Mouse (Mus musculus) myocyte (in vitro differentiated cells): ENCODE measurements around the gene Ak5. TPM values are rescaled to one million over a fixed set of nuclear protein-coding genes. Genes with fewer than 3 reads are reported as not detected.

Experiments used
- H3K27me3 ChIP-seq: one replicate; pipeline ENCODE4 v1.6.1; 2011; ENCODE audit not compliant: control insufficient read depth, insufficient read depth, insufficient read length
- H3K36me3 ChIP-seq: one replicate; pipeline ENCODE4 v1.6.1; 2011; ENCODE audit not compliant: control insufficient read depth, insufficient read depth
- H3K4me2 ChIP-seq: one replicate; pipeline ENCODE4 v1.6.1; 2011; ENCODE audit warnings: low read depth, control low read depth
- H3K4me3 ChIP-seq: one replicate; pipeline ENCODE4 v1.5.1; 2011; ENCODE audit warnings: mild to moderate bottlenecking, control low read depth, moderate library complexity
- H3K79me2 ChIP-seq: one replicate; pipeline ENCODE4 v1.6.1; 2011; ENCODE audit not compliant: control insufficient read depth, insufficient read depth
- H3ac ChIP-seq: one replicate; pipeline ENCODE4 v1.6.1; 2011; ENCODE audit not compliant: control insufficient read depth, insufficient read length
- CEBPB ChIP-seq: IDR thresholded peaks from 2 replicates; pipeline ENCODE4 v1.6.1; 2011; ENCODE audit warnings: mild to moderate bottlenecking, moderate library complexity; ENCODE audit not compliant: poor library complexity, insufficient read depth, severe bottlenecking
- E2F4 ChIP-seq: IDR thresholded peaks from one replicate; pipeline ENCODE4 v1.6.1; 2011; ENCODE audit warnings: mild to moderate bottlenecking, control low read depth, moderate library complexity; ENCODE audit not compliant: insufficient read depth
- MAX ChIP-seq: IDR thresholded peaks from one replicate; pipeline ENCODE4 v1.6.1; 2011; ENCODE audit warnings: low read depth, mild to moderate bottlenecking, control low read depth
- MYOD1 ChIP-seq, 3 experiments: IDR thresholded peaks; one replicate each; pipeline ENCODE4 v1.6.1; 2011; ENCODE audit warnings: control low read depth in 2 of 3, low read depth in 2 of 3, mild to moderate bottlenecking in 2 of 3, moderate library complexity in 1 of 3; ENCODE audit not compliant: insufficient read length in 2 of 3, control insufficient read depth in 1 of 3
- MYOG ChIP-seq, 3 experiments: IDR thresholded peaks; one replicate each; pipeline ENCODE4 v1.6.1; 2011; ENCODE audit warnings: control low read depth in 2 of 3, low read depth in 2 of 3, mild to moderate bottlenecking in 2 of 3; ENCODE audit not compliant: insufficient read length in 2 of 3, control insufficient read depth in 1 of 3, insufficient read depth in 1 of 3
- POLR2A ChIP-seq: IDR thresholded peaks from one replicate; pipeline ENCODE4 v1.6.1; 2011; ENCODE audit warnings: low read depth, mild to moderate bottlenecking, control low read depth, moderate library complexity; ENCODE audit not compliant: insufficient read length
- POLR2AphosphoS2 ChIP-seq: IDR thresholded peaks from one replicate; pipeline ENCODE4 v1.6.1; 2011; ENCODE audit warnings: low read depth, control low read depth; ENCODE audit not compliant: insufficient read length
- REST ChIP-seq: IDR thresholded peaks from one replicate; pipeline ENCODE4 v1.6.1; 2011; ENCODE audit warnings: mild to moderate bottlenecking, control low read depth, moderate library complexity; ENCODE audit not compliant: insufficient read depth, insufficient read length
- SRF ChIP-seq: IDR thresholded peaks from one replicate; pipeline ENCODE4 v1.6.1; 2011; ENCODE audit warnings: low read depth; ENCODE audit not compliant: control insufficient read depth, insufficient read length
- TCF12 ChIP-seq: IDR thresholded peaks from one replicate; pipeline ENCODE4 v1.6.1; 2011; ENCODE audit warnings: mild to moderate bottlenecking, control low read depth; ENCODE audit not compliant: poor library complexity, insufficient read depth, severe bottlenecking
- TCF3 ChIP-seq: IDR thresholded peaks from one replicate; pipeline ENCODE4 v1.6.1; 2011; ENCODE audit warnings: low read depth, control low read depth; ENCODE audit not compliant: insufficient read length
- USF1 ChIP-seq: IDR thresholded peaks from one replicate; pipeline ENCODE4 v1.6.1; 2011; ENCODE audit warnings: low read depth, mild to moderate bottlenecking, control low read depth, moderate library complexity
- polyA plus RNA-seq: library from polyadenylated mRNA; unstranded; fragments of >200 nt; fragmentation: generic; extraction: Trizol; gene quantifications from one replicate; pipeline ENCODE4 v1.2.1, GENCODE M21; 2012; ENCODE audit warnings: missing spikeins

Gene Ak5
- polyA plus RNA-seq, result 2.2 TPM

DNA sequence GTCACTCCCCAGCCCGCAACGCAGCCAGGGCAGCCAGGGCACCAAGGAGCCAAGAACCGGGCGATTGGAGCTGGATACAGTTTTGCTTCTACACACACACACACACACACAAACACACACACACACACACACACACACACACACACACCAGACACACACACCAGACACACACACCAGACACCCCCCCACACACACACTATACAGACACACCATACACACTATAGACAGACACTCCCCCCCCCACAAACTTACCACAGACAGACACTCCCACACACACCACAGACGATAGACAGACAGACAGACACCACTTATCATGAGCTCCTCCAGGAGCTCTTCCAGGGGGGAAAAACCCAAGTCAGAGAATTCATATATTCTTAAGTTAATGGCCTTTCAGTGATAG lies at the start of gene Ak5:
Ak5 (minus strand) TSS at position 122 of the 400 bp plus-strand sequence.
- H3K4me3 ChIP-seq, result peak within 1 kb of the TSS; percentile 6
- H3K79me2 ChIP-seq, result no peaks in the 10 kb centered on the region
- H3K27me3 ChIP-seq, result peaks cover 5% of the 10 kb centered on the region
- no peak for TF ChIP-seq POLR2A
- TF ChIP-seq CEBPB, result no peak
- TF ChIP-seq TCF12, result no peak
- TF ChIP-seq MYOD1 (IDR thresholded peaks at IDR 0.05; ENCODE audit: control insufficient read depth in 1 of 3, insufficient read length in 2 of 3, low read depth in 2 of 3), result no peak
- TF ChIP-seq MYOG (IDR thresholded peaks at IDR 0.05; ENCODE audit: control insufficient read depth in 1 of 3, insufficient read depth in 1 of 3, insufficient read length in 2 of 3, low read depth in 2 of 3), result no peak
- no peak for TF ChIP-seq REST
- no peak for TF ChIP-seq POLR2AphosphoS2
- no peak for TF ChIP-seq MAX
- H3ac ChIP-seq, result peak within 1 kb of the TSS; percentile 78
- H3K36me3 ChIP-seq, result no peaks in the 10 kb centered on the region
- H3K4me2 ChIP-seq, result peak within 1 kb of the TSS; percentile 83

DNA sequence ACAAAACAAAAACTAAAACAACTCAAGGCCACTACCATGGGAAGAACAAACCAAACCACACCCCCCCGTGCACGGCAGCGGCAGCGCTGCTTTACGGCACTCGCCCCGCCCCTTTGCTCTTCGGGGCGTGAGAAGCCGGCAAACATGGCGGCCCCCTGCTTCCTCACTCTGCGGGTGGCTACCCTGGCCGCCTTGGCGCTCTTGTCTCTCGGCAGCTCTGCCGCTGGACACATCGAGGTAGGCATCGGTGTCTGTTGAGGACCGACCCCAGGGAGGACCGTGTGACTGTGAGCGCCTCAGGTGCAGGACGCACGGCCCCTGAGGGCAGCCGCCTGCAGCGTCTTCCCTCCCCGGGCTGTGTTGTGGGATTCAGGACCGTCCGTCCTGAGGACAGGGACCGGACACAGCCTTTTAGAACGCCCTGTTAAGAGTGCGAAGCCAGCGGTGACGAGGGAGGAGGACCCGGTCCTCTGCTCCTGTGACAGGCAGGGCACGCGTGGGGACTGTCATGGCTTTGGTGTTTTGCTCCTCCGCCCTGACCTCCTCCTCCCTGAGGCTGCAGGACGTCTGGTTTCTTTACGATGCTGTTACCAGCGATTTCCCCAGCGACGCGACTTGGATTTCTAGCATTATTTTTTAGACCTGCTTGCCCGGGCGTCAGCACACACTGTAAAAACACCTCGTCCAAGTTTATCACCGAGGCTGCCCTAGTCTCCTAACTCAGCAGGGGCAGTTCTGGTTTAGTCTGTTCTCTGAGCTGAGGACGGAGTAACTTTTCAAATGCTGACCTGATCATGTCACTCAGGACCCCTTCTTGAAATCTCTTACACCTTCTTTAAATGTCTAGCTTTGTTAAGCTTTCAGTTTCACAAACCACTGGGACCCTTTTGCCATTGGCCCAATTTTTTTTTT lies 46.1 kb upstream of the Ak5 start, which contains the start of gene Pigk:
Pigk (plus strand) TSS at position 110 of the 912 bp plus-strand sequence.
- Histone ChIP-seq H3K27me3 (no peaks in the 10 kb centered on the region), H3ac (peak within 1 kb of the TSS; percentile 45), H3K4me2 (peak within 1 kb of the TSS; percentile 81), H3K79me2 (peaks cover 17% of the 10 kb centered on the region), H3K36me3 (no peaks in the 10 kb centered on the region), H3K4me3 (peak within 1 kb of the TSS; percentile 78)
- TF ChIP-seq POLR2A (peak; percentile 85), SRF (peak; percentile 38), CEBPB (no peak)

DNA sequence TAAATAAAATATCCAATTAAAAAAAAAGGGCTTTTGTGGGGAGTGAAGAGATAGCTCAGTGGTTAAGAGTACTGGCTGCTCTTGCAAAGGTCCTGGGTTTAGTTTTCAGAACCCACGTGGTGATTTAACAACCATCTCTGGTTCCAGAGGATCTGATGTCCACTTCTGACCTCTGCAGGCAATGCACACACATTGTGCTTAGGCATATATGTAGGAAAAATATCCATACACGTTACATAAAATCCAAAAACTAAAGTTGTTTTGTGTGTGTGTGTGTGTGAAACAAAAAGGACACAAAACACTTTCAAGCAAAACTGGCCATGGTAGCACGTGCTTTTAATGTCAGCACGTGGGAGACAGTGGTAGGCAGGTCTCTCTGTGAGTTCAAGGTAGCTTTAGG lies 44.8 kb upstream of the Ak5 start:
- Histone ChIP-seq H3K36me3 (no peaks in the 10 kb centered on the region), H3K79me2 (peaks cover 17% of the 10 kb centered on the region), H3ac (no peak overlapping the region), H3K4me3 (no peak overlapping the region), H3K4me2 (no peak overlapping the region), H3K27me3 (no peaks in the 10 kb centered on the region)
- TF ChIP-seq MYOG (IDR thresholded peaks at IDR 0.05; ENCODE audit: control insufficient read depth in 1 of 3, insufficient read depth in 1 of 3, insufficient read length in 2 of 3, low read depth in 2 of 3) (no peak), E2F4 (no peak), MYOD1 (IDR thresholded peaks at IDR 0.05; ENCODE audit: control insufficient read depth in 1 of 3, insufficient read length in 2 of 3, low read depth in 2 of 3) (no peak), CEBPB (no peak), USF1 (no peak), SRF (no peak), REST (no peak), POLR2AphosphoS2 (no peak), MAX (no peak)

DNA sequence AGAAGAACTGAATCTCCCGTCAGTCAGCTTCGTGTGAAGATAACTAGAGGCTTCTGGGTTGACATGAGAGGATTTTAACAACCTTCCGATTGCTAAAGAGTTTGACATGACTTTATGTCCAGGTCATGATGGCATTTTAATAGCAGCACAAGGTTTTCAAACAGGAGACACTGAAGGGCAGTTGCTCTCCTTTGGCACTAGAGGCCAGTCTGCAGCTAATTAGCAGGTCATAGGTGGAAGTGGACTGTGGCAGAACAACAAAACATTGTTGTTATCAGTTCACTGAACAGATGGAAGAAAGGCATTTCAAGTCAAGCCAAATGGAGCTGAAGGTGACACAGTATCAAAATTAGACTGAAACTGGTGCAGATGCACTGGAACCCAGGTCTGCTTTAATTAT lies 41.8 kb upstream of the Ak5 start:
- H3K27me3 ChIP-seq, result no peaks in the 10 kb centered on the region

DNA sequence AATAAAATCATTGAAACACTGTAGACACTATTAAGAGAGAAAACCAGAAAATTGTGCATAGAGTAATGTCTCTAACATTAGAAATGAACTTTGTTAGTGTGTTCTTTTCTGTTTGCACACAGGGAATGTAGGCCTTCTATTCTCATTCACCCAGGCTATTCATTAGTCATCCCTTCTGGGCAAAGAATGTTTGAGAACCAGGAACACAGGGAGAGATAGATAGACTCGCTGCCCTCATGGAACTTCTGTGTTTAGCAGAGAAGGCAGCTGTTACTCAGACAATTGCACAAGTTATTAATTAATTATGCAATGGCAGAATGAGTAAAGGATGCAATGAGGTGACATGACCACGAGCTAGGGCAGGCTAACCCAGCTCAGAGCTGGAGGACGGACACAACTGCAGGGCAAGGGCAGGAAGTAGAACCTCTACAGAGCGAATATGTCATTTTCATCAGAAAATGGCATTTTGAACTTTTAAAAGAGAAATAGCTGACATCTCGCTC lies 39.2 kb upstream of the Ak5 start:
- Histone ChIP-seq H3K4me2 (no peak overlapping the region), H3K4me3 (no peak overlapping the region), H3K36me3 (no peaks in the 10 kb centered on the region), H3ac (no peak overlapping the region), H3K79me2 (no peaks in the 10 kb centered on the region), H3K27me3 (no peaks in the 10 kb centered on the region)
- TF ChIP-seq TCF12 (no peak), MYOG (IDR thresholded peaks at IDR 0.05; ENCODE audit: control insufficient read depth in 1 of 3, insufficient read depth in 1 of 3, insufficient read length in 2 of 3, low read depth in 2 of 3) (no peak), SRF (no peak), USF1 (no peak), POLR2A (no peak), TCF3 (no peak), CEBPB (no peak), POLR2AphosphoS2 (no peak), E2F4 (no peak), MAX (no peak), MYOD1 (IDR thresholded peaks at IDR 0.05; ENCODE audit: control insufficient read depth in 1 of 3, insufficient read length in 2 of 3, low read depth in 2 of 3) (no peak), REST (no peak)

More for the DNA sequence above, 41.8 kb upstream of the Ak5 start:
- H3K36me3 ChIP-seq, result no peaks in the 10 kb centered on the region
- peaks cover 8% of the 10 kb centered on the region for H3K79me2 ChIP-seq
- TF ChIP-seq POLR2AphosphoS2 (no peak), SRF (no peak), POLR2A (no peak), E2F4 (no peak), TCF12 (no peak), TCF3 (no peak), MYOG (IDR thresholded peaks at IDR 0.05; ENCODE audit: control insufficient read depth in 1 of 3, insufficient read depth in 1 of 3, insufficient read length in 2 of 3, low read depth in 2 of 3) (no peak), REST (no peak), CEBPB (no peak), USF1 (no peak), MYOD1 (IDR thresholded peaks at IDR 0.05; ENCODE audit: control insufficient read depth in 1 of 3, insufficient read length in 2 of 3, low read depth in 2 of 3) (no peak)
- H3K4me2 ChIP-seq, result no peak overlapping the region
- H3K4me3 ChIP-seq, result no peak overlapping the region
- no peak overlapping the region for H3ac ChIP-seq
